Mouse (Mus musculus) cerebellum, adult 2 months (tissue): ENCODE data around the gene Snx10. TPM values are rescaled to one million over a fixed set of nuclear protein-coding genes. Genes with fewer than 3 reads are reported as not detected.

ENCODE experiments used
- DNase-seq, 2 experiments: peaks; one replicate each; pipeline ENCODE4 v3.0.0; 2021
- H3K27ac ChIP-seq: fragments of 200-500 bp; 2 replicates; pipeline ENCODE4 v1.5.1; 2012; ENCODE audit warnings: low read length, control low read depth, inconsistent platforms; ENCODE audit not compliant: insufficient read depth
- H3K27me3 ChIP-seq: fragments of 200-500 bp; 2 replicates; pipeline ENCODE4 v1.6.1; 2012; ENCODE audit warnings: inconsistent platforms, mild to moderate bottlenecking, low read length, moderate library complexity; ENCODE audit not compliant: control insufficient read depth, insufficient read depth
- H3K4me1 ChIP-seq: fragments of 200-500 bp; 2 replicates; pipeline ENCODE4 v1.6.1; 2011; ENCODE audit warnings: low read length; ENCODE audit not compliant: control insufficient read depth, insufficient read depth
- H3K4me3 ChIP-seq: fragments of 200-500 bp; replicated peaks from 2 replicates; pipeline ENCODE3; 2011; ENCODE audit warnings: mild to moderate bottlenecking, low read depth, low read length, control low read depth; ENCODE audit not compliant: insufficient read depth
- CTCF ChIP-seq: fragments of 200-500 bp; IDR thresholded peaks from 2 replicates; pipeline ENCODE4 v1.5.1; 2011; ENCODE audit warnings: low read depth, mild to moderate bottlenecking, control low read depth, low read length, moderate library complexity, borderline replicate concordance; ENCODE audit not compliant: insufficient read depth
- POLR2A ChIP-seq: fragments of 200-500 bp; IDR thresholded peaks from 2 replicates; pipeline ENCODE4 v1.6.1; 2011; ENCODE audit warnings: low read length, control low read depth, borderline replicate concordance; ENCODE audit not compliant: insufficient read depth
- WGBS: fragments of 180-500 bp; shearing (Covaris S2); methylation state at CpG from one replicate; pipeline ENCODE4 v1.1.7; 2018; 5-methylcytosine and 5-hydroxymethylcytosine counted together
- polyA plus RNA-seq: library from polyadenylated mRNA; depleted of rRNA; stranded (reverse); fragments of >200 nt; gene quantifications from 2 replicates; pipeline ENCODE4 v1.2.3, GENCODE M21; 2012

Gene Snx10
- polyA plus RNA-seq, 1 experiment, result 45.7 TPM

GRCm38 (mm10) chr6:51580040-51580680, 56.5 kb downstream of the Snx10 start:
- peaks cover 2% of the 10 kb centered on the region; the same call in 1 of the 2 replicates for H3K4me1 ChIP-seq
- TF ChIP-seq POLR2A (no peak), CTCF (peak; percentile 96)
- no peak overlapping the region for H3K4me3 ChIP-seq
- DNase-seq, result peak; percentile 74 to 86
- H3K27me3 ChIP-seq, result no peaks in the 10 kb centered on the region
- 29% methylated on average over 18 of the region's 18 CpGs for WGBS
- H3K27ac ChIP-seq, result no peak overlapping the region

- no peak for DNase-seq
- Histone ChIP-seq H3K4me1 (peaks cover 2% of the 10 kb centered on the region; the same call in 1 of the 2 replicates), H3K4me3 (no peak overlapping the region), H3K27me3 (no peaks in the 10 kb centered on the region), H3K27ac (no peak overlapping the region)
- WGBS, result 51% methylated on average over 9 of the region's 9 CpGs
- TF ChIP-seq CTCF, result no peak
- TF ChIP-seq POLR2A, result no peak
These were observed 57.7 kb downstream of the Snx10 start for GRCm38 (mm10) chr6:51581418-51581817.

GRCm38 (mm10) chr6:51582051-51582450, 58.4 kb downstream of the Snx10 start:
- no peaks in the 10 kb centered on the region for H3K27me3 ChIP-seq
- no peak overlapping the region for H3K4me3 ChIP-seq
- DNase-seq, result no peak
- TF ChIP-seq POLR2A (no peak), CTCF (no peak)
- no peak overlapping the region for H3K27ac ChIP-seq
- H3K4me1 ChIP-seq, result peaks cover 2% of the 10 kb centered on the region; the same call in 1 of the 2 replicates
- 85% methylated on average over 9 of the region's 9 CpGs for WGBS

GRCm38 (mm10) chr6:51585980-51586379, 62.3 kb downstream of the Snx10 start:
- WGBS, result 18% methylated on average over 8 of the region's 8 CpGs
- peak; percentile 74 to 80 for DNase-seq
- no peaks in the 10 kb centered on the region for H3K27me3 ChIP-seq
- H3K27ac ChIP-seq, result no peak overlapping the region
- no peaks in the 10 kb centered on the region for H3K4me1 ChIP-seq
- peak; percentile 82 for TF ChIP-seq CTCF
- TF ChIP-seq POLR2A, result no peak
- H3K4me3 ChIP-seq, result no peak overlapping the region

GRCm38 (mm10) chr6:51587266-51587665, 63.6 kb downstream of the Snx10 start:
- Histone ChIP-seq H3K4me1 (no peaks in the 10 kb centered on the region), H3K27me3 (no peaks in the 10 kb centered on the region), H3K27ac (no peak overlapping the region), H3K4me3 (no peak overlapping the region)
- TF ChIP-seq CTCF, result no peak
- no peak for TF ChIP-seq POLR2A
- DNase-seq, result no peak
- WGBS, result 90% methylated on average over 3 of the region's 3 CpGs

- Histone ChIP-seq H3K4me3 (no peak overlapping the region), H3K4me1 (peaks cover 7% of the 10 kb centered on the region; the same call in 1 of the 2 replicates), H3K27ac (no peak overlapping the region), H3K27me3 (no peaks in the 10 kb centered on the region)
- no peak for TF ChIP-seq CTCF
- TF ChIP-seq POLR2A, result no peak
- DNase-seq, result no peak
- WGBS, result 58% methylated on average over 1 of the region's 1 CpGs
These were observed 67.6 kb downstream of the Snx10 start for GRCm38 (mm10) chr6:51591264-51591663.

GRCm38 (mm10) chr6:51591844-51592243, 68.1 kb downstream of the Snx10 start:
- no peaks in the 10 kb centered on the region for H3K27me3 ChIP-seq
- H3K4me3 ChIP-seq, result peak overlapping the region; percentile 62
- no peak for DNase-seq
- H3K27ac ChIP-seq, result peak overlapping the region; percentile 82; the same call in 1 of the 2 replicates
- no peak for TF ChIP-seq CTCF
- TF ChIP-seq POLR2A, result no peak
- 36% methylated on average over 3 of the region's 3 CpGs for WGBS
- peaks cover 7% of the 10 kb centered on the region; the same call in 1 of the 2 replicates for H3K4me1 ChIP-seq

- Histone ChIP-seq H3K27me3 (no peaks in the 10 kb centered on the region), H3K27ac (peak overlapping the region; percentile 82), H3K4me3 (peak overlapping the region; percentile 62), H3K4me1 (peaks cover 7% of the 10 kb centered on the region; the same call in 1 of the 2 replicates)
- under 1% methylated on average over 45 of the region's 45 CpGs for WGBS
- peak; percentile 48; the same call in 1 of the 2 replicates for TF ChIP-seq POLR2A
- TF ChIP-seq CTCF, result peak; percentile 99
- DNase-seq, result peak; percentile 95 to 98
These were observed 68.8 kb downstream of the Snx10 start for GRCm38 (mm10) chr6:51592356-51593115.
